Mouse (Mus musculus) heart, adult 18-20 months (tissue): ENCODE results near the gene Mfng. TPM values are rescaled to one million over a fixed set of nuclear protein-coding genes. Genes with fewer than 3 reads are reported as not detected.

Experiments used
- DNase-seq, 2 experiments: peaks; one replicate each; pipeline ENCODE4 v3.0.0; 2021 to 2022; ENCODE audit warnings: mixed read lengths in 1 of 2
- total RNA-seq, 2 experiments: library from RNA; stranded (reverse); gene quantifications; 2 replicates each; pipeline ENCODE4 v1.2.3; 2021

The Mfng gene
- total RNA-seq, 2 experiments from 2014 or later, result 10.8 to 11.0 TPM

- no peak for DNase-seq
Measured at GRCm38 (mm10) chr15:78755966-78756725, 17.1 kb downstream of the Mfng start.

- no peak for DNase-seq
Measured at GRCm38 (mm10) chr15:78755226-78755625, 18.0 kb downstream of the Mfng start.

- no peak for DNase-seq
Measured at GRCm38 (mm10) chr15:78754144-78754543, 19.1 kb downstream of the Mfng start.

GRCm38 (mm10) chr15:78752991-78753390, 20.3 kb downstream of the Mfng start:
- DNase-seq, result no peak

GRCm38 (mm10) chr15:78750608-78751350, 22.5 kb downstream of the Mfng start:
- DNase-seq, result no peak

GRCm38 (mm10) chr15:78749855-78750254, 23.4 kb downstream of the Mfng start:
- DNase-seq, result peak in 1 of 2 experiments; percentile 21

GRCm38 (mm10) chr15:78744206-78744605, 29.1 kb downstream of the Mfng start:
- peak; percentile 62 to 93 for DNase-seq

- no peak for DNase-seq
Measured at GRCm38 (mm10) chr15:78742831-78743230, 30.4 kb downstream of the Mfng start.

- no peak for DNase-seq
Measured at GRCm38 (mm10) chr15:78740662-78741061, 32.6 kb downstream of the Mfng start.

- DNase-seq, result no peak
Measured at GRCm38 (mm10) chr15:78737146-78737545, 36.1 kb downstream of the Mfng start.

GRCm38 (mm10) chr15:78736681-78737100, 36.6 kb downstream of the Mfng start:
- DNase-seq, result no peak

- DNase-seq, result no peak
Measured at GRCm38 (mm10) chr15:78736181-78736579, 37.1 kb downstream of the Mfng start.

GRCm38 (mm10) chr15:78735431-78736180, 37.7 kb downstream of the Mfng start:
- DNase-seq, result no peak

GRCm38 (mm10) chr15:78731830-78732229, 41.4 kb downstream of the Mfng start:
- no peak for DNase-seq

- no peak for DNase-seq
Measured at GRCm38 (mm10) chr15:78730315-78731049, 42.8 kb downstream of the Mfng start.

GRCm38 (mm10) chr15:78726697-78727096, 46.6 kb downstream of the Mfng start:
- no peak for DNase-seq

GRCm38 (mm10) chr15:78720532-78720931, 52.7 kb downstream of the Mfng start:
- peak; percentile 74 to 83 for DNase-seq

GRCm38 (mm10) chr15:78720094-78720493, 53.2 kb downstream of the Mfng start:
- DNase-seq, result peak; percentile 55 to 78

- DNase-seq, result peak in 1 of 2 experiments; percentile 17
Measured at GRCm38 (mm10) chr15:78719416-78719815, 53.9 kb downstream of the Mfng start.

GRCm38 (mm10) chr15:78718290-78719250, 54.7 kb downstream of the Mfng start, which contains the start of gene Elfn2:
Gene Elfn2 (minus strand): TSS chr15:78718771.
- DNase-seq, result peak in 1 of 2 experiments; percentile 10

- no peak for DNase-seq
Measured at GRCm38 (mm10) chr15:78716936-78717335, 56.3 kb downstream of the Mfng start.
